Mouse (Mus musculus) heart, embryonic 13.5 days (tissue): ENCODE data around the gene Ttc26. TPM values are rescaled to one million over a fixed set of nuclear protein-coding genes. Genes with fewer than 3 reads are reported as not detected.

ENCODE experiments used
- ATAC-seq: fragments of 200-750 bp; cut with Nextera tagmentation; 2 replicates; pipeline ENCODE4 v1.8.0; 2017; ENCODE audit warnings: moderate TSS enrichment; ENCODE audit not compliant: insufficient number of reproducible peaks, low FRiP score, low TSS enrichment; ENCODE audit errors: extremely low read depth
- H3K27ac ChIP-seq: fragments of 300-500 bp; sonication (generic); replicated peaks from 2 replicates; pipeline ENCODE4 v1.5.1; 2015; ENCODE audit warnings: moderate library complexity, mild to moderate bottlenecking, inconsistent platforms
- H3K27me3 ChIP-seq: fragments of 300-500 bp; sonication (generic); replicated peaks from 2 replicates; pipeline ENCODE4 v1.6.1; 2015; ENCODE audit warnings: mild to moderate bottlenecking, inconsistent platforms
- H3K36me3 ChIP-seq: fragments of 300-500 bp; sonication (generic); 2 replicates; pipeline ENCODE4 v1.6.1; 2015; ENCODE audit warnings: mild to moderate bottlenecking, inconsistent platforms
- H3K4me1 ChIP-seq: fragments of 300-500 bp; sonication (generic); 2 replicates; pipeline ENCODE4 v1.6.1; 2015; ENCODE audit warnings: inconsistent platforms
- H3K4me2 ChIP-seq: fragments of 300-500 bp; sonication (generic); 2 replicates; pipeline ENCODE4 v1.6.1; 2015; ENCODE audit warnings: inconsistent platforms, mild to moderate bottlenecking, moderate library complexity
- H3K4me3 ChIP-seq: fragments of 300-500 bp; sonication (generic); 2 replicates; pipeline ENCODE4 v1.5.1; 2015; ENCODE audit warnings: moderate library complexity, mild to moderate bottlenecking, inconsistent platforms
- H3K9ac ChIP-seq: fragments of 300-500 bp; sonication (generic); 2 replicates; pipeline ENCODE4 v1.6.1; 2015; ENCODE audit warnings: inconsistent platforms, mild to moderate bottlenecking, moderate library complexity
- H3K9me3 ChIP-seq: fragments of 300-500 bp; sonication (generic); 2 replicates; pipeline ENCODE4 v1.6.1; 2016; ENCODE audit warnings: inconsistent platforms
- WGBS: fragments of 180-500 bp; shearing (Covaris S2); methylation state at CpG from one replicate; pipeline ENCODE4 v1.1.7; 2015; ENCODE audit warnings: mixed read lengths; 5-methylcytosine and 5-hydroxymethylcytosine counted together
- polyA plus RNA-seq: library from polyadenylated mRNA; unstranded; fragments of >200 nt; fragmentation: Nextera tagmentation; extraction: Ambion mirVana; gene quantifications from 2 replicates; pipeline ENCODE4 v1.2.1, GENCODE M21; 2015

The Ttc26 gene
- polyA plus RNA-seq, 1 experiment from 2014 or later = 2.9 TPM

- Histone ChIP-seq H3K36me3 (peaks cover 73% of the 10 kb centered on the region), H3K4me2 (no peak overlapping the region), H3K27me3 (no peaks in the 10 kb centered on the region), H3K9ac (no peak overlapping the region), H3K27ac (no peak overlapping the region), H3K9me3 (no peaks in the 10 kb centered on the region), H3K4me3 (no peak overlapping the region), H3K4me1 (no peaks in the 10 kb centered on the region)
- no peak for ATAC-seq
- WGBS = 80% methylated on average over 4 of the region's 4 CpGs
Observed at GRCm38 (mm10) chr6:38469591-38469990, 88.3 kb downstream of the Ttc26 start.

Other genes with a start within 250 kb of the Ttc26 start
- 1.7 and 1.8 TPM in 2 replicates for gene D630045J12Rik, start 127.5 kb upstream of the Ttc26 start, polyA plus RNA-seq
- 7.6 and 8.0 TPM in 2 replicates for gene Zc3hav1l, start 82.2 kb upstream of the Ttc26 start, polyA plus RNA-seq
- 8.6 and 9.0 TPM in 2 replicates for gene Zc3hav1, start 26.9 kb upstream of the Ttc26 start, polyA plus RNA-seq
- 9.0 and 9.1 TPM in 2 replicates for gene Ubn2, start 52.5 kb downstream of the Ttc26 start, polyA plus RNA-seq
- gene Fmc1, start 152.0 kb downstream of the Ttc26 start, polyA plus RNA-seq = 192 and 255 TPM in 2 replicates
- 26.0 and 27.3 TPM in 2 replicates for gene Luc7l2, start 169.9 kb downstream of the Ttc26 start, polyA plus RNA-seq